Mouse (Mus musculus) pancreas, adult 10 weeks (tissue): ENCODE measurements around the gene Gm12117. TPM values are rescaled to one million over a fixed set of nuclear protein-coding genes. Genes with fewer than 3 reads are reported as not detected.

Experiments
- polyA plus RNA-seq: library from polyadenylated mRNA; stranded (reverse); fragments of 350-450 nt; fragmentation: Illumina TruSeq; extraction: RNeasy Lipid Tissue Mini Kit (QIAGEN cat#74804); gene quantifications from one replicate; pipeline ENCODE4 v1.2.3, GENCODE M21; 2015; ENCODE audit warnings: low read depth, low replicate concordance; ENCODE audit not compliant: insufficient read depth

Gene Gm12117
- not detected for polyA plus RNA-seq

DNA sequence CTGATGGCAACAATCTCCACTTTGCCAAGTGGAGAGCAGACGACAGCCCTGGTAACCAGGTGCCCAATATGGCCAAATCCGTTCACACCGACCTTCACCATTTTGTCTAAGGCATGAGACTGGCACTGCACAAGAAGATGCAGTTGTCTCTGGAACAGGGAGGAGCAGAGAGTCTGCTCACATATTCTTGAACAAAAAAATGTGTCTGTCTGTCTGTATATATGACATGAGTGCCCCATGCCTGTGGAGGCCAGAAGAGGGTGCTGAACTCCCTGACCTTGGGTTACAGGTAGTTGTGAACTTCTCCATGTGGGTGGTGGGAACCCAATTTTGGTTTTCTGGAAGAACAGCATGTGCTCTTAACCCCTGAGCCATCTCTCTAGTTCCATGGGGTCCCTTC is at the start of gene Gm12117:
Gene Gm12117, minus strand, starts transcription at position 101 of the 400 bp plus-strand sequence.

Other genes with a start within 250 kb of the Gm12117 start
- 1.6 TPM for gene Fgf18, start 129.3 kb downstream of the Gm12117 start, polyA plus RNA-seq
- 66.4 TPM for gene Npm1, start 113.5 kb downstream of the Gm12117 start, polyA plus RNA-seq
- gene Tlx3, start 73.1 kb downstream of the Gm12117 start, polyA plus RNA-seq = not detected
- not detected for gene Ranbp17, start 237.0 kb upstream of the Gm12117 start, polyA plus RNA-seq